Mouse (Mus musculus): Measurements from ENCODE around the gene Olfr65.

DNA sequence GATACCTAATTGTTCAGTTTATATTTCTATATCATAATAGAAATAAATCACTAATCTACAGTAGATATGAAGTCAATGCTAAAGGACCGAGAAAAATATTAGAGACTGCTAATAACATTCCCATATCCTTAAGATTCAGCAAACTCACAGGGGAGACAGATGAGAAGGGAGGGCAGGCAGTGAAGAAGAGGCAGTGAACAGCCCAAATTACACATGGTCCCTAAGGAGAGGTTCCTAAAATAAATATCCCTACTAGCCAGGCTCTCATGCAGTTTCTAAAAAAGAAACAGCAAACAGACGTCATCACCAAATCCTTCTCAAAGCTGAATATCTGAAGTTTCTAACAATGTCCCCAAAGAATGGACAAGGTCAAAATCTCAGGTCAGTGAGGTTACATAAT lies at the start of gene Olfr65:
- TF ChIP-seq CTCF (IDR thresholded peaks at IDR 0.05; ENCODE audit: low read depth, low read length) (no peak), POLR2A (IDR thresholded peaks at IDR 0.05; ENCODE audit: extremely low read depth, insufficient read depth, low read length) (no peak)

All from liver, adult 2 months (tissue).